Mouse (Mus musculus): ENCODE results near the gene Cdc42bpb. TPM values are rescaled to one million over a fixed set of nuclear protein-coding genes. Genes with fewer than 3 reads are reported as not detected.

Gene Cdc42bpb
- polyA plus RNA-seq, 1 experiment from 2014 or later: 47.5 TPM

GRCm38 (mm10) chr12:111317694-111318093 lies 59.8 kb downstream of the Cdc42bpb start:
- H3K4me1 ChIP-seq (ENCODE audit: insufficient read depth): no peaks in the 10 kb centered on the region
- H3K9me3 ChIP-seq (ENCODE audit: low read depth, low read length): no peaks in the 10 kb centered on the region
- H3K27me3 ChIP-seq (ENCODE audit: insufficient read depth, low read length): no peaks in the 10 kb centered on the region
- H3K27ac ChIP-seq (ENCODE audit: low read depth): no peak overlapping the region
- H3K9ac ChIP-seq: no peak overlapping the region
- H3K4me3 ChIP-seq (ENCODE audit: low read depth, low read length): no peak overlapping the region
- ATAC-seq (ENCODE audit: insufficient read depth) (no peak), DNase-seq (no peak)
- 88% methylated on average over 9 of the region's 9 CpGs for WGBS
- H3K36me3 ChIP-seq (ENCODE audit: insufficient read depth): peaks cover 100% of the 10 kb centered on the region
- TF ChIP-seq CTCF (IDR thresholded peaks at IDR 0.05; ENCODE audit: low read depth): no peak
- H3K4me2 ChIP-seq: no peak overlapping the region

- no peaks in the 10 kb centered on the region for H3K4me1 ChIP-seq (ENCODE audit: insufficient read depth)
- no peaks in the 10 kb centered on the region for H3K9me3 ChIP-seq (ENCODE audit: low read depth, low read length)
- H3K36me3 ChIP-seq (ENCODE audit: insufficient read depth): peaks cover 99% of the 10 kb centered on the region
- no peaks in the 10 kb centered on the region for H3K27me3 ChIP-seq (ENCODE audit: insufficient read depth, low read length)
- H3K9ac ChIP-seq: no peak overlapping the region
- whole genome bisulfite sequencing: 91% methylated on average over 7 of the region's 7 CpGs
- TF ChIP-seq CTCF (IDR thresholded peaks at IDR 0.05; ENCODE audit: low read depth): no peak
- H3K4me3 ChIP-seq (ENCODE audit: low read depth, low read length): no peak overlapping the region
- no peak overlapping the region for H3K27ac ChIP-seq (ENCODE audit: low read depth)
- ATAC-seq (ENCODE audit: insufficient read depth): no peak
- no peak for DNase-seq
- no peak overlapping the region for H3K4me2 ChIP-seq
These were observed 63.2 kb downstream of the Cdc42bpb start for GRCm38 (mm10) chr12:111314273-111314672.

- H3K27ac ChIP-seq (ENCODE audit: low read depth): no peak overlapping the region
- no peak overlapping the region for H3K4me3 ChIP-seq (ENCODE audit: low read depth, low read length)
- ATAC-seq (ENCODE audit: insufficient read depth) (no peak), DNase-seq (no peak)
- H3K4me2 ChIP-seq: no peak overlapping the region
- no peaks in the 10 kb centered on the region for H3K4me1 ChIP-seq (ENCODE audit: insufficient read depth)
- TF ChIP-seq CTCF (IDR thresholded peaks at IDR 0.05; ENCODE audit: low read depth): no peak
- no peaks in the 10 kb centered on the region for H3K27me3 ChIP-seq (ENCODE audit: insufficient read depth, low read length)
- H3K9me3 ChIP-seq (ENCODE audit: low read depth, low read length): no peaks in the 10 kb centered on the region
- H3K9ac ChIP-seq: no peak overlapping the region
- peaks cover 97% of the 10 kb centered on the region for H3K36me3 ChIP-seq (ENCODE audit: insufficient read depth)
- 91% methylated on average over 10 of the region's 10 CpGs for WGBS
These were observed 65.7 kb downstream of the Cdc42bpb start for GRCm38 (mm10) chr12:111311775-111312174.

- ATAC-seq (ENCODE audit: insufficient read depth) (no peak), DNase-seq (no peak)
- no peak for TF ChIP-seq CTCF (IDR thresholded peaks at IDR 0.05; ENCODE audit: low read depth)
- Histone ChIP-seq H3K4me2 (no peak overlapping the region), H3K36me3 (ENCODE audit: insufficient read depth) (peaks cover 97% of the 10 kb centered on the region), H3K27me3 (ENCODE audit: insufficient read depth, low read length) (no peaks in the 10 kb centered on the region), H3K9me3 (ENCODE audit: low read depth, low read length) (no peaks in the 10 kb centered on the region), H3K4me3 (ENCODE audit: low read depth, low read length) (no peak overlapping the region), H3K9ac (no peak overlapping the region), H3K27ac (ENCODE audit: low read depth) (no peak overlapping the region), H3K4me1 (ENCODE audit: insufficient read depth) (no peaks in the 10 kb centered on the region)
- whole genome bisulfite sequencing: 79% methylated on average over 14 of the region's 14 CpGs
These were observed 67.6 kb downstream of the Cdc42bpb start for GRCm38 (mm10) chr12:111309931-111310330.

- Histone ChIP-seq H3K9me3 (ENCODE audit: low read depth, low read length) (no peaks in the 10 kb centered on the region), H3K4me2 (no peak overlapping the region), H3K27me3 (ENCODE audit: insufficient read depth, low read length) (no peaks in the 10 kb centered on the region), H3K27ac (ENCODE audit: low read depth) (no peak overlapping the region), H3K4me1 (ENCODE audit: insufficient read depth) (no peaks in the 10 kb centered on the region), H3K4me3 (ENCODE audit: low read depth, low read length) (no peak overlapping the region), H3K9ac (no peak overlapping the region), H3K36me3 (ENCODE audit: insufficient read depth) (peaks cover 97% of the 10 kb centered on the region)
- DNase-seq (no peak), ATAC-seq (ENCODE audit: insufficient read depth) (no peak)
- WGBS: 79% methylated on average over 12 of the region's 12 CpGs
- TF ChIP-seq CTCF (IDR thresholded peaks at IDR 0.05; ENCODE audit: low read depth): no peak
These were observed 68.3 kb downstream of the Cdc42bpb start for GRCm38 (mm10) chr12:111309256-111309655.

GRCm38 (mm10) chr12:111306821-111307220 lies 70.7 kb downstream of the Cdc42bpb start:
- H3K4me3 ChIP-seq (ENCODE audit: low read depth, low read length): no peak overlapping the region
- no peak for DNase-seq
- H3K9me3 ChIP-seq (ENCODE audit: low read depth, low read length): no peaks in the 10 kb centered on the region
- TF ChIP-seq CTCF (IDR thresholded peaks at IDR 0.05; ENCODE audit: low read depth): no peak
- peaks cover 96% of the 10 kb centered on the region for H3K36me3 ChIP-seq (ENCODE audit: insufficient read depth)
- H3K4me2 ChIP-seq: no peak overlapping the region
- H3K9ac ChIP-seq: no peak overlapping the region
- WGBS: 76% methylated on average over 8 of the region's 8 CpGs
- no peak overlapping the region for H3K27ac ChIP-seq (ENCODE audit: low read depth)
- no peak for ATAC-seq (ENCODE audit: insufficient read depth)
- H3K4me1 ChIP-seq (ENCODE audit: insufficient read depth): no peaks in the 10 kb centered on the region
- H3K27me3 ChIP-seq (ENCODE audit: insufficient read depth, low read length): no peaks in the 10 kb centered on the region

GRCm38 (mm10) chr12:111303702-111304337 lies 73.7 kb downstream of the Cdc42bpb start:
- DNase-seq: no peak
- Histone ChIP-seq H3K9me3 (ENCODE audit: low read depth, low read length) (no peaks in the 10 kb centered on the region), H3K9ac (no peak overlapping the region), H3K27ac (ENCODE audit: low read depth) (no peak overlapping the region), H3K4me1 (ENCODE audit: insufficient read depth) (no peaks in the 10 kb centered on the region), H3K4me2 (no peak overlapping the region), H3K4me3 (ENCODE audit: low read depth, low read length) (no peak overlapping the region), H3K27me3 (ENCODE audit: insufficient read depth, low read length) (no peaks in the 10 kb centered on the region), H3K36me3 (ENCODE audit: insufficient read depth) (peaks cover 91% of the 10 kb centered on the region)
- no peak for TF ChIP-seq CTCF (IDR thresholded peaks at IDR 0.05; ENCODE audit: low read depth)
- no peak for ATAC-seq (ENCODE audit: insufficient read depth)
- 93% methylated on average over 8 of the region's 8 CpGs for WGBS

- no peaks in the 10 kb centered on the region for H3K9me3 ChIP-seq (ENCODE audit: low read depth, low read length)
- WGBS: 93% methylated on average over 14 of the region's 14 CpGs
- DNase-seq: no peak
- H3K27ac ChIP-seq (ENCODE audit: low read depth): no peak overlapping the region
- H3K4me1 ChIP-seq (ENCODE audit: insufficient read depth): no peaks in the 10 kb centered on the region
- no peak for ATAC-seq (ENCODE audit: insufficient read depth)
- no peak overlapping the region for H3K4me3 ChIP-seq (ENCODE audit: low read depth, low read length)
- peaks cover 91% of the 10 kb centered on the region for H3K36me3 ChIP-seq (ENCODE audit: insufficient read depth)
- TF ChIP-seq CTCF (IDR thresholded peaks at IDR 0.05; ENCODE audit: low read depth): no peak
- H3K27me3 ChIP-seq (ENCODE audit: insufficient read depth, low read length): no peaks in the 10 kb centered on the region
- no peak overlapping the region for H3K4me2 ChIP-seq
- no peak overlapping the region for H3K9ac ChIP-seq
These were observed 75.5 kb downstream of the Cdc42bpb start for GRCm38 (mm10) chr12:111302018-111302345.
